Mouse (Mus musculus) bone marrow macrophage, adult 2 months (primary cell): ENCODE measurements around the gene Rnf166. TPM values are rescaled to one million over a fixed set of nuclear protein-coding genes. Genes with fewer than 3 reads are reported as not detected.

Experiments used
- H3K27ac ChIP-seq: 2 replicates; pipeline ENCODE4 v1.5.1; 2012; ENCODE audit warnings: low read depth, low read length; ENCODE audit not compliant: insufficient read depth
- H3K4me1 ChIP-seq: 2 replicates; pipeline ENCODE4 v1.6.1; 2012; ENCODE audit warnings: low read length; ENCODE audit not compliant: control insufficient read depth, insufficient read depth
- H3K4me3 ChIP-seq: 2 replicates; pipeline ENCODE4 v1.5.1; 2012; ENCODE audit warnings: mild to moderate bottlenecking, low read length, moderate library complexity; ENCODE audit not compliant: insufficient read depth
- CTCF ChIP-seq: IDR thresholded peaks from 2 replicates; pipeline ENCODE4 v1.5.1; 2012; ENCODE audit warnings: low read depth, mild to moderate bottlenecking, low read length, moderate library complexity
- POLR2A ChIP-seq: IDR thresholded peaks from 2 replicates; pipeline ENCODE4 v1.6.1; 2012; ENCODE audit warnings: mild to moderate bottlenecking, low read depth, low read length, borderline replicate concordance
- polyA plus RNA-seq: library from polyadenylated mRNA; stranded (reverse); fragments of >200 nt; gene quantifications from 2 replicates; pipeline ENCODE4 v1.2.4, GENCODE M21; 2012; ENCODE audit not compliant: missing spikeins, insufficient read depth, insufficient read length

The Rnf166 gene
- polyA plus RNA-seq, 1 experiment = 68.2 TPM

DNA sequence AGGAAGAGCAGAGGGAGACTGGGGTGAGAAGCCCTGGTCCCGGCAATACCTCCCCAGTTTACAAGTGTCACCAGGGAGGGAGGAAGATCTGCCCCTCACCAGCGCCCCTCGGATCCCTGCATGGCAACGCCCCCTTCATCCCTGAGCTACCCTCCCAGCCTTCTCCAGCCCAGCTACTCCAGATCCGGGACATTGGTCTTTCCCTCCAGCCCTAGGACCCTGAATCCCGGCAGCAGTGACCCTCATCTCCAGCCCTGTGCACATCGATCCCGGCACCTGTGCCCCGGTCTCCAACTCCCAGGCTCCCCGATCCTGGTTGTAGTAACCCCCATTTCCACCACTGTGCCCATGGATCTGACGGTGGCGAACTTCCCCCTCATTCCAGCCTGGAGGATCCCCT lies 33.1 kb downstream of the Rnf166 start:
- Histone ChIP-seq H3K4me3 (peak overlapping the region; percentile 91), H3K4me1 (peaks cover 16% of the 10 kb centered on the region), H3K27ac (peak overlapping the region; percentile 75)
- TF ChIP-seq CTCF (no peak), POLR2A (no peak)

DNA sequence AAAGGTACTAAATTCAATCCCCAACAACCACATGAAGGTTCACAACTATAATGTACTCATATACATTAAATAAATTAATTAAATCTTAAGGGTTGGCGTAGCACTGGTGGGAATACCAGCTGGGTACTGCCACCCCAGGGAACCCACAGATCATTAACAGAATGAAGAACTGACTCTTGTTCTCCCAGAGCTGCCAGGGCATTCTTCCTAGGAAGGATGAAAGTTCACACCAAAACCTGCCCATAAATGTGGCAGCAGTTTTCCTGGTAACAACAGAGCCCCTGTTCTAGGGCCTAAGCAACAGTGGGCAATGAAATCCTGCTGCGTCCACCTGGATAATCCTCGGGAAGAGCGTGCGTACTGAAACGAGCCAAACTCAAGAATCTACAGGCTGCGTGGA lies 33.5 kb downstream of the Rnf166 start:
- Histone ChIP-seq H3K4me3 (peak overlapping the region; percentile 91), H3K4me1 (peaks cover 19% of the 10 kb centered on the region), H3K27ac (peak overlapping the region; percentile 75; the same call in 1 of the 2 replicates)
- TF ChIP-seq POLR2A (no peak), CTCF (no peak)

- Histone ChIP-seq H3K27ac (no peak overlapping the region), H3K4me3 (no peak overlapping the region), H3K4me1 (peaks cover 19% of the 10 kb centered on the region)
- no peak for TF ChIP-seq CTCF
- TF ChIP-seq POLR2A = no peak
These were observed 34.5 kb downstream of the Rnf166 start for GRCm38 (mm10) chr8:122441326-122441725.

DNA sequence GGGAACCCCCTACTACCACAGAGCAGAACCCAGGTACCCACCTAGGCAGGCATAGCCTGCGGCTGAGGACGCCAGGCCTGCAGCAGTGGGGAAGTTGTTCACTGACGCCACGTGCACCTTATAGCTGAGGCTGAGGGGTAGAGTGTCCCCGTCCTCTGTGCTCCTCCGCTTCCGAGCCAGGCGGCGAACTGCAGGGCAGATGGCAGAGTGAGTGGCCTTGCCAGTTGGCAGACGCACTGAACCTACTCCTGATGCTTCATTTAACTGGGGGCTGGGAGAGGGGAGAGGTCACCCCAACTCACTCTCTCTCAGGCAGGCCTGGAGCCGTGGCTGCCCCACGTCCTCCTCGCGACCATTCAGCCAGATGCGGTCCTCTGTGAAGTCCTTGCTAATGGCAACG lies 36.5 kb downstream of the Rnf166 start:
- no peak overlapping the region for H3K27ac ChIP-seq
- H3K4me1 ChIP-seq = peaks cover 19% of the 10 kb centered on the region
- TF ChIP-seq CTCF (no peak), POLR2A (no peak)
- H3K4me3 ChIP-seq = no peak overlapping the region

DNA sequence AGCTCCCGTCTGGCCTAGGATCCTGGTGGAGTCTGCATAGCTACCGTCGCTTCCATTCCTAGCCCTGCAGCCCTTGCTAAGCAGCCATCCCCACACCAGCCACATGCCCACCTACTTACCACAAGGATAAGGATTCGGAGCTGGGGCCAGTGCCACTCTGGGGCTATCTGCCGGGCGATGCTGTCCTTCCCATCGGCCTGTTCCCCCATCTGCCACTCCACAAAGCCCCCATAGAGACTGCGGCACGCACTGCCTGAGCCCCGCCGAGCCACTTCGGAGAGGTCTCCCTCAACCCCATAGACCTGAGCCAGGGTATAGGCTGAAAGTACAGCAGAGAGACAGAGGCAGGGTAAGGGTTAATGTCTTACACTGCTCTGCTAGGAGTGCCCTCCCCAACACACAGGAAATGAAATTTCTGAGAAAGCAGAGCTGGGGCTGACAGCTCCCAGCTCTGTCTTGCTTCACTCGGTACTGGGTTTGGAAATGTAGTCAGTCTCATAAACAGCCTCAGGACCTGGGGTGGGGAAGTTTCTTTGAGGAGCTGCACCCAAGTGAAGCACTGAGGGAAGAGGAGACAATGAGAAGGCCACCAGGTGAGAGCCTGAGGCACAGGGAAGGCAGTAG lies 38.0 kb downstream of the Rnf166 start:
- no peak overlapping the region for H3K4me3 ChIP-seq
- H3K27ac ChIP-seq = peak overlapping the region; percentile 36
- peaks cover 26% of the 10 kb centered on the region for H3K4me1 ChIP-seq

DNA sequence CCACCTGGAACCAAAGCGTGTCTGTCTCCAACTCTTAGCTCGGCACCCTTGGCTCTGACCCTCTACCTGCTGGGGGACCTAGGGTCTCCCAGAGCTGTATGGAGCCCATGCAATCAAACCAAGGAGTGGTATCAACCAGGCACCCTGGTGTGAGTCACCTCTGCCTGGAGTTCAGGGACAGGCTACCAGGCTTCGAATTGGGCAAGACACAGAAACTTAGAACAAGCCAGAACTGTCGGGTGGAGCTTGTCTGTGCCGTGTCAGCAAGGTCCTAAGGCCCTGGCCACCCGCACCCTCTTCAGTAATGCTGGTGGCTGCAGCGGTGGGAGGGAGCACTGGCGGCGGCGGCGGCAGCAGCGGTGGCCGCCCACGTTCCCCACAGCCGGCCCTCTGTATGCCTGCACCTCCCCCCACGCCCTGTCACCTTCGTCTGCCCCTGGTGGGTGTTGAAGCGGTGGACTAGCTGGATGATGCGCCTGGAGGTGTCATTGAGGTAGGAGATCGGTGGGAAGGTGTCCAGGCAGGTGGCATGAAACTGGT lies 39.2 kb downstream of the Rnf166 start:
- Histone ChIP-seq H3K4me1 (peaks cover 23% of the 10 kb centered on the region), H3K27ac (no peak overlapping the region), H3K4me3 (no peak overlapping the region)
- TF ChIP-seq CTCF (no peak), POLR2A (no peak)

More for the DNA sequence above, 38.0 kb downstream of the Rnf166 start:
- TF ChIP-seq POLR2A (no peak), CTCF (no peak)

DNA sequence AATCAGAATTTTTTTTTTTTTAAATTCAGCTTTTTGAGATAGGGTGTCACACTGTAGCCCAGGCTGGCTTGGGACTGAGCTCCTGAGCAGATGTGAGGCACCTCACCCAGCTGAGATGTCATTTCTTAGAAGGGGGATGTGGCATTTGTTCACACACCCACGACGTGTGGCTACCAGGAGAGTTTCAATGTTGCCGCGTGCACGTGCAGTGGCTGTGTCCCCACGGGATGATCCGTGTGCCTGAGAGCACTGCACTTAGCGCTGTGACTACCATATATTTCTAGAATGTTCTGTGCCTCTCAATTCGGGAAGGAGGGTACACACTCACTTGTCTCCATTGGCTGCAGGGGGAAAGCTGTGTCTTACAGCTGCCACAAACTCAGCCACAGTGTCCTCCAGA lies 39.7 kb downstream of the Rnf166 start:
- no peak for TF ChIP-seq CTCF
- no peak for TF ChIP-seq POLR2A
- Histone ChIP-seq H3K4me1 (peaks cover 25% of the 10 kb centered on the region), H3K27ac (no peak overlapping the region), H3K4me3 (no peak overlapping the region)

DNA sequence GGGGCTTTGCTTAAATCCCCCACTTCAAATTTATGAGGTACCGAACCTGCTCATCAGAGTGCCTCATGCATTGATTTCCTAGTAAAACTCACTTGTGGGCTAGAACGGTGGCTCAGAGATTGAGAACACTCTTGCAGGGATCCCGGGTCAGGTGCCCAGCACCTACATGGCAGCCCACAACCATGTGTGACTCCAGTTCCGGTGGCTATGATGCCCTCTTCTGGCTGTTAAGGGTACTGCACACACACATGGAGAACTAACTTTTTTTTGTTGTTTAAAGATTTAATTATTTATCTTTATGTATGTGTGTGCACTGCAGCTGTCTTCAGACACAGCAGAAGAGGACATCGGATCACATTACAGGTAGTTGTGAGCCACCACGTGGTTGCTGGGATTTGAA lies 40.5 kb downstream of the Rnf166 start:
- TF ChIP-seq CTCF (peak; percentile 60), POLR2A (no peak)
- no peak overlapping the region for H3K4me3 ChIP-seq
- no peak overlapping the region for H3K27ac ChIP-seq
- H3K4me1 ChIP-seq = peaks cover 31% of the 10 kb centered on the region

GRCm38 (mm10) chr8:122433269-122433905 lies 42.5 kb downstream of the Rnf166 start:
- Histone ChIP-seq H3K27ac (peak overlapping the region; percentile 97), H3K4me1 (peaks cover 30% of the 10 kb centered on the region), H3K4me3 (peak overlapping the region; percentile 89)
- TF ChIP-seq POLR2A (no peak), CTCF (no peak)
